Mouse (Mus musculus) retina, embryonic 14.5 days (tissue): ENCODE results near the gene Blcap.

Source experiments
- DNase-seq: peaks from one replicate; pipeline ENCODE4 v3.0.0-alpha.2; 2015; ENCODE audit warnings: low spot score

Gene Blcap

GRCm38 (mm10) chr2:157520496-157520895 is 50.6 kb downstream of the Blcap start:
- DNase-seq = peak; percentile 58

DNA sequence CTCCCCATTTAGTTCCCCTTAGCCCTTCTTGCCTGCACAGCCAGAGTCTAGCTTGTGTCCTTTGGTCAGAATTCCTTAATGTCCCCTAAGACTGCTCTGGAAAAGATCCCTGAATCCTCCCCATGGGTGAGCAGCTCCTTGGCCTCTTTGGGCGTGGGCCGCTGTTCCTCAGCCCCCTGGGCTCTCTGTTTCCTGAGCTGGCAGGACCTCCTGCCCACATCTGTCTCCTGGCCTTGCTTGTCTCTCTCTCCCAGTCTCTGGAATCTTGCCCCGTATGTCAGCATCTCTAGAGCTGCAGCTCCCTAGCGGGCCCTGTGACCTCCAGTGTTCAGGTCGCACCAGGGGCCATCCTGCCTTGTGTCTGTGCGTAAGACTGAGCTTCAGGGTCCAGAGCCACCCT is 51.6 kb downstream of the Blcap start:
- DNase-seq = no peak

- DNase-seq = no peak
Measured at GRCm38 (mm10) chr2:157518451-157518850, 52.6 kb downstream of the Blcap start.

- peak; percentile 47 for DNase-seq
Measured at GRCm38 (mm10) chr2:157517526-157517925, 53.5 kb downstream of the Blcap start.

DNA sequence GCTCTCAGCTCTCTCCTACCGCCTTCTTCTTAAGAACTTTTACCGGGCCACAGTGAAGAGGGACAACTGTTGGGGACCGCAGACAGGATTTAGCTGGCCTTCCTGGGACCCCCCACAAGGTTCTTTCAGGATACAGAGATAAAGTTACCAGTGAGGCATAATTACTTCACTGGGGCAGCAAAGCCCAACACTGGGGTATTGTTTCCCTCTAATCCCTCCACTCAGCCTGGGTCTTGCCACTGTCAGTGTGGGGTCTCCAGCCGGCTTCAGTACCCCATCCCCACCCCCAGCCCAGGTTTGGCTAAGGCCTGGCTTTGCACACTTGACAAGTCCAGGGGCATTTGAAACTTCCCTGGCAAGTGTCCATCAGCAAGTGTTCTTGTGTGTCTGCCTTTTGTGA is 56.7 kb downstream of the Blcap start:
- DNase-seq = peak; percentile 24

- no peak for DNase-seq
Measured at GRCm38 (mm10) chr2:157513737-157514208, 57.3 kb downstream of the Blcap start.

DNA sequence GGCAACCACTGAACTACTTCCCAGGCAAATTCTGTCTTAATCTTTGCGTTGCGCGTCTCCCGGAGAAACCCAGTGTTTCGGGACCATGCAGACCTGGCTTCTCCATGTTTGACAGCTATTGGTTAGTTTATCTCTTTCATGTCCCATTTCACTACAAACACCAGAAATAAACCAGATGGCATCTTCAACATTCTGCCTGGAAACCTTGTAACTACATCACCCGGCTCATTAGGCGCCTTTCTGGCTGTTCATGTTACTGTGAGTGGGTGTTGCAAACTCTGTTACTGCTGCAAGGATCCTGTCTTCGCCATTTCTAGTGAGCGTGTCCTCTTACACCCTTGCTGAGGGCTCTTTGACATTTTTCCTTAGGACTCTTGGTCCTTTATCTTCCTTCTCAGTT is 58.2 kb downstream of the Blcap start:
- no peak for DNase-seq

GRCm38 (mm10) chr2:157510031-157510430 is 61.0 kb downstream of the Blcap start:
- no peak for DNase-seq

- no peak for DNase-seq
Measured at GRCm38 (mm10) chr2:157509182-157509581, 61.9 kb downstream of the Blcap start.

GRCm38 (mm10) chr2:157506779-157507178 is 64.3 kb downstream of the Blcap start:
- no peak for DNase-seq
